Mouse (Mus musculus): ENCODE data around the gene Slit3. TPM values are rescaled to one million over a fixed set of nuclear protein-coding genes. Genes with fewer than 3 reads are reported as not detected.

The Slit3 gene
- total and polyA plus RNA-seq, 2 experiments from 2014 or later: 5.6 to 15.0 TPM

DNA sequence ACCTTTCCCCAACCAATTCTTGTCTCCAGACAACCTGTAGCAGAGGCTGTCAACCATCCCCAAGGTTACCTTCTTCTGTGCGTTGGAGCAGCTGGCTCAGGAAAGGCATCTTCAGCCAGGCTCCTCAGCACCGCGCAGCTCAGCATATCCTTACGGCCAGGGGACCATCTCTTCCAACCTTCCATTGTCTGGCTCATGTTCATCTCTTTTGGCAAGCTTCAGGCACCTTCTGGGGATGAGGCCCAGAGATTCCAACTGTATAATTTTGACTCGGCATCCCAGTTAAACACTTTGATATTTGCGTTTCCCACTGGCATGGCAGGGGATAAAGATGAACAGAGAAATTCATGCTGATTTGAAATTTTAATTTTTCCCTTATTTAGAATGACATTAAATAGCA lies 622.6 kb downstream of the Slit3 start:
- H3K36me3 ChIP-seq (ENCODE audit: insufficient read depth): no peaks in the 10 kb centered on the region
- WGBS: 63% methylated on average over 6 of the region's 6 CpGs
- H3K4me2 ChIP-seq (ENCODE audit: low read depth): no peak overlapping the region
- ATAC-seq (peak; percentile 51), DNase-seq (peak; percentile 65)
- TF ChIP-seq CTCF (IDR thresholded peaks at IDR 0.05; ENCODE audit: low read depth): no peak
- H3K27ac ChIP-seq (ENCODE audit: low read depth, low read length): no peak overlapping the region
- no peak overlapping the region for H3K4me3 ChIP-seq (ENCODE audit: low read depth, low read length)
- no peaks in the 10 kb centered on the region for H3K9me3 ChIP-seq (ENCODE audit: low read length)
- no peak overlapping the region for H3K9ac ChIP-seq
- no peaks in the 10 kb centered on the region for H3K27me3 ChIP-seq (ENCODE audit: insufficient read depth, low read length)
- no peaks in the 10 kb centered on the region for H3K4me1 ChIP-seq (ENCODE audit: insufficient read depth)

DNA sequence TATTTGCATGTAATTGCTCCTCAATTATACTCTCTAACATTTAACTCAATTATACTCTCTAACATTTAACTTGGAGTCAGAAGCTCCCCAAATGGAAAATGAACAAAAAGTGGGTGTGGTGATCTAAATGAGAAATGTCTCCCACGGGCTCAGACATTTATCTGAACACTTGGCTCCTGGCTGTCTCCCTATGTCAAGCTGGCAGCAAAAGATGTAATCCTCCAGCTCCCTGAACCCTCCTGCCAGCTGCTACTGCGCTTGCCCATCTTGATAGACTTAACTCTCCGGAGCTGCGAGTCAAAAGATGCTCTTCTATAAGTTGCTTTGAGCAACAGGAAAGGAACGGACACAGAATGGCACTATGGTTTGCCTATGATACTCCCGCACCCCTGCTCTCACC lies 623.5 kb downstream of the Slit3 start:
- WGBS: 73% methylated on average over 6 of the region's 6 CpGs
- Histone ChIP-seq H3K9ac (no peak overlapping the region), H3K9me3 (ENCODE audit: low read length) (no peaks in the 10 kb centered on the region), H3K4me2 (ENCODE audit: low read depth) (no peak overlapping the region), H3K36me3 (ENCODE audit: insufficient read depth) (no peaks in the 10 kb centered on the region), H3K4me1 (ENCODE audit: insufficient read depth) (no peaks in the 10 kb centered on the region), H3K27ac (ENCODE audit: low read depth, low read length) (no peak overlapping the region), H3K4me3 (ENCODE audit: low read depth, low read length) (no peak overlapping the region), H3K27me3 (ENCODE audit: insufficient read depth, low read length) (no peaks in the 10 kb centered on the region)
- DNase-seq (peak; percentile 46), ATAC-seq (peak; percentile 43; the same call in 1 of the 2 replicates)
- TF ChIP-seq CTCF (IDR thresholded peaks at IDR 0.05; ENCODE audit: low read depth): no peak

DNA sequence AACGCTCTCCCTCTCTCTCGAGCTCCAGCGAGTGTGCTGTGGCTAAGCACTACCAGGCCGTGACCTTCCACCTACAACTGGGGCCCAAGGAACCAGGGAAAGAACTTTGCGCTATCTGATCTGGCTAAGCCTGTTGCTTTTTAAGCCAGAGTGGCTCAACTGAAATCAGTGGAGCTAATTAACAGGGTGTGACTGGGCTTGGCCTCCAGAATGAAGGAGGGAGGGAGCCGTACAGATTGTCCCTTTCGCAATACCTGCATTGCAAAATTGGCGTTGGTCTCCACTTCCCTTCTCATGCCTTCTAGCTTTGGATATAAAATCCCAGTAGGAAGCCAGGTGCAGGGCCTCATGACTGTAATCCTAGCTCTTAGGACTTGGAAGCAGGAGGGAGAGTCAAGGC lies 629.6 kb downstream of the Slit3 start:
- TF ChIP-seq CTCF (IDR thresholded peaks at IDR 0.05; ENCODE audit: low read depth): no peak
- H3K9me3 ChIP-seq (ENCODE audit: low read length): no peaks in the 10 kb centered on the region
- H3K27me3 ChIP-seq (ENCODE audit: insufficient read depth, low read length): no peaks in the 10 kb centered on the region
- no peak overlapping the region for H3K27ac ChIP-seq (ENCODE audit: low read depth, low read length)
- no peak overlapping the region for H3K9ac ChIP-seq
- H3K4me1 ChIP-seq (ENCODE audit: insufficient read depth): no peaks in the 10 kb centered on the region
- ATAC-seq: no peak
- H3K4me2 ChIP-seq (ENCODE audit: low read depth): no peak overlapping the region
- H3K36me3 ChIP-seq (ENCODE audit: insufficient read depth): no peaks in the 10 kb centered on the region
- no peak for DNase-seq
- 81% methylated on average over 8 of the region's 8 CpGs for WGBS
- H3K4me3 ChIP-seq (ENCODE audit: low read depth, low read length): no peak overlapping the region

DNA sequence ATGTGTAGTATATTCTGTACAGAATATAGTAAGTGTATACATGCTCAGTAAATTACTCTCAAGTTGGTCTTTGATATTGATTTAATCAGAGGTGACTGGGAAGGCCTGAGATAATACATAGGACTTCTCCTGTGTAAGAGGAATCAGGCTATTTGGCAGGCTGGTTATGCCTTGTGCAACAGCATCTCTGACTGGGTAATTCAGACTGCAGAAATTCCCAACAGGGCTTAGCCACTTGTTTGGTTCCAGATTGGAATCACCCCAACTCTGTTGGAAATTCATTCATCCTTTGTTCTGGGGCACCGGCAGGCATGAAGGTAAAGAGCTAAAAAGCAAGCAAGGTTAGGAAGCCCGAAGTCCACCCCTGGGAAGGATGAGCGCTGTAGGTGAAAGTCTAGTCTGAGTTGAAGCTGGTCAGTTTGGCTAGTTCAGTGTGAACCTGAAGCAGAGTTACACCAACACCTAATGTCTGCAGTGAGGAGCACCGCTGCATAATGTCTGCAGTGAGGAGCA lies 633.9 kb downstream of the Slit3 start:
- DNase-seq (no peak), ATAC-seq (no peak)
- Histone ChIP-seq H3K9ac (no peak overlapping the region), H3K4me2 (ENCODE audit: low read depth) (no peak overlapping the region), H3K9me3 (ENCODE audit: low read length) (no peaks in the 10 kb centered on the region), H3K27me3 (ENCODE audit: insufficient read depth, low read length) (no peaks in the 10 kb centered on the region), H3K4me1 (ENCODE audit: insufficient read depth) (no peaks in the 10 kb centered on the region), H3K4me3 (ENCODE audit: low read depth, low read length) (no peak overlapping the region), H3K27ac (ENCODE audit: low read depth, low read length) (no peak overlapping the region), H3K36me3 (ENCODE audit: insufficient read depth) (no peaks in the 10 kb centered on the region)
- 58% methylated on average over 4 of the region's 4 CpGs for WGBS
- TF ChIP-seq CTCF (IDR thresholded peaks at IDR 0.05; ENCODE audit: low read depth): no peak

DNA sequence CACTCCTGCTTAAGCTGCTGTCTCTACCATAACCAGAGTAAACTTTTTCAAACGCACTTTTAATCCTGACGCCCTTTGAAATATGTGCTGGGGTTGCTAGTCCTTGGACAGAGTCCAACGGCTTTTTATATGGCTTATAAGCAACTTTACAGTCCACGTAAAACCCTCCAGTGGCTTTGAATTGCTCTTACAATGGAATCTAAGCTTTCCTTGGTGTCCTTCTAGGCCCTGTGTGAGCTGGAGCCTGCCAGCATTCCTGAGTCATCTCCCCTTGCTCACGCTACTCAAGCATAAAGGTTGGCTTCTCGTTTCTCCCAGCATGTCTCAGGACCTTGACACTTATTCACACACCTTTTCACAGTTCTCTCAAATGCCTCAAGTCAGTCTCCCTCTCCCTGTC lies 634.5 kb downstream of the Slit3 start:
- Histone ChIP-seq H3K4me3 (ENCODE audit: low read depth, low read length) (no peak overlapping the region), H3K4me2 (ENCODE audit: low read depth) (no peak overlapping the region), H3K9ac (no peak overlapping the region), H3K36me3 (ENCODE audit: insufficient read depth) (no peaks in the 10 kb centered on the region), H3K9me3 (ENCODE audit: low read length) (no peaks in the 10 kb centered on the region), H3K4me1 (ENCODE audit: insufficient read depth) (no peaks in the 10 kb centered on the region), H3K27ac (ENCODE audit: low read depth, low read length) (no peak overlapping the region), H3K27me3 (ENCODE audit: insufficient read depth, low read length) (no peaks in the 10 kb centered on the region)
- DNase-seq (no peak), ATAC-seq (no peak)
- 30% methylated on average over 6 of the region's 6 CpGs for WGBS
- TF ChIP-seq CTCF (IDR thresholded peaks at IDR 0.05; ENCODE audit: low read depth): no peak

DNA sequence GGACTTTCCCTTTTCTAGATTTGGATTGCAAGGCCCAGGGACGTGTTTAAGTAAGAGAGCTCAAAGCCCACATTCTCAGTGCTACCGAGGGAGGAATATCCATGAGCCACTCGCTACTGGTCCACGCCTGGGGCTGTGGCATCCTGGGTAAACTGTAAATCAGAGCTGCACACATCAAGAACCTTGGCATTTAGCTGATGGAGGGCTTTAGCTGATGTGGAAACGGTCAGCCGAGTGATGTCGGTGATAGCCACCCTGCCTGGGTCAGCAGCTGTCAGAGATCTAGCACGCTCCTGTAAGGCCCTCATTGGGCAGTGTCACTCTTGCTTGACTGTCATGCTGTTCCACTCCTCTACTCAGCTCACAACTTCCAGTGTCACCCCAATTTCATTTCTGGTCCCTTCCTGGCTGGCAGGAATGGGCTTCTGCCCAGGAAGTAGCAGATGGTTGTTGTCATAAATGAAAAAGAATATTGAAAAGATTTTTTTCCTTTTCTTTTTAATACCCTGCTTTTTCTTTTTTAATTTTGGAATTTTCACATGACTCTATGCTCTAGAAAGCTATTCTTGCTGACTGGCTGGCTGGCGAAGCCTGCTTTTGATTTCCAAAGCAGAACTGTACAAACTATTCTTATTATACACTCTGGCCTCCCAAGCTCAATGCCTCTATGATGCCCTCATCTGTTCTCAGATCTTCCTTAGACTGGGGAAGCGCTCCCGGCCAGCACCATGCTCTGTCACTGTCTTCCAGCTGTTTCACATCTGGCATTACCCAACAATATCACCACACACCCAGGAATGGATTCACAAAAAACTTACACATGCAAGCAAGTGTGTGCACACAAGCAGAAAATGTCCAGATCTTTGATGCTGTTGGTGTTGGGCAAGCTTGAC lies 635.6 kb downstream of the Slit3 start:
- WGBS: 79% methylated on average over 11 of the region's 11 CpGs
- Histone ChIP-seq H3K9ac (no peak overlapping the region), H3K4me2 (ENCODE audit: low read depth) (no peak overlapping the region), H3K4me1 (ENCODE audit: insufficient read depth) (no peaks in the 10 kb centered on the region), H3K27ac (ENCODE audit: low read depth, low read length) (no peak overlapping the region), H3K9me3 (ENCODE audit: low read length) (no peaks in the 10 kb centered on the region), H3K4me3 (ENCODE audit: low read depth, low read length) (no peak overlapping the region), H3K36me3 (ENCODE audit: insufficient read depth) (no peaks in the 10 kb centered on the region), H3K27me3 (ENCODE audit: insufficient read depth, low read length) (no peaks in the 10 kb centered on the region)
- ATAC-seq: no peak
- no peak for DNase-seq
- TF ChIP-seq CTCF (IDR thresholded peaks at IDR 0.05; ENCODE audit: low read depth): no peak

MicroRNA genes within 50 kb of the gene (microRNA counts, 519-probe panel; counts per million panel counts)
- microRNA mmu-miR-218: 6,399 counts per million, percentile 85 among the panel's probes with 10 or more counts

Small RNAs within 50 kb of the gene (microRNA-seq; reads per million reads assigned to microRNA genes)
- gene Mir218-2: 90.0 to 103 reads per million in 2 experiments

Measured in forebrain, postnatal 0 days (tissue).